Mouse (Mus musculus) hindbrain, embryonic 10.5 days (tissue): ENCODE measurements around the gene Dpysl4. TPM values are rescaled to one million over a fixed set of nuclear protein-coding genes. Genes with fewer than 3 reads are reported as not detected.

Experiments used
- DNase-seq: peaks from one replicate; pipeline ENCODE4 v3.0.0-alpha.2; 2017; ENCODE audit warnings: low spot score
- H3K27ac ChIP-seq: fragments of 300-500 bp; sonication (generic); 2 replicates; pipeline ENCODE4 v1.5.1; 2016; ENCODE audit warnings: mild to moderate bottlenecking, moderate library complexity
- H3K27me3 ChIP-seq: fragments of 300-500 bp; sonication (generic); 2 replicates; pipeline ENCODE4 v1.6.1; 2016; ENCODE audit warnings: mild to moderate bottlenecking; ENCODE audit not compliant: poor library complexity, insufficient read depth, severe bottlenecking
- H3K36me3 ChIP-seq: fragments of 300-500 bp; sonication (generic); 2 replicates; pipeline ENCODE4 v1.6.1; 2016; ENCODE audit warnings: mild to moderate bottlenecking, moderate library complexity
- H3K4me1 ChIP-seq: fragments of 300-500 bp; sonication (generic); replicated peaks from 2 replicates; pipeline ENCODE4 v1.6.1; 2016; ENCODE audit warnings: mild to moderate bottlenecking
- H3K4me3 ChIP-seq: fragments of 300-500 bp; sonication (generic); 2 replicates; pipeline ENCODE4 v1.5.1; 2016; ENCODE audit warnings: mild to moderate bottlenecking, moderate library complexity
- H3K9me3 ChIP-seq: fragments of 300-500 bp; sonication (generic); 2 replicates; pipeline ENCODE4 v1.6.1; 2016; ENCODE audit warnings: mild to moderate bottlenecking, moderate library complexity
- WGBS: fragments of 180-500 bp; shearing (Covaris S2); methylation state at CpG from one replicate; pipeline ENCODE4 v1.1.7; 2016; 5-methylcytosine and 5-hydroxymethylcytosine counted together
- polyA plus RNA-seq: library from polyadenylated mRNA; unstranded; fragments of >200 nt; fragmentation: Nextera tagmentation; extraction: Ambion mirVana; gene quantifications from 2 replicates; pipeline ENCODE4 v1.2.1, GENCODE M21; 2016

Gene Dpysl4
- polyA plus RNA-seq, 1 experiment from 2014 or later, result 257 TPM

DNA sequence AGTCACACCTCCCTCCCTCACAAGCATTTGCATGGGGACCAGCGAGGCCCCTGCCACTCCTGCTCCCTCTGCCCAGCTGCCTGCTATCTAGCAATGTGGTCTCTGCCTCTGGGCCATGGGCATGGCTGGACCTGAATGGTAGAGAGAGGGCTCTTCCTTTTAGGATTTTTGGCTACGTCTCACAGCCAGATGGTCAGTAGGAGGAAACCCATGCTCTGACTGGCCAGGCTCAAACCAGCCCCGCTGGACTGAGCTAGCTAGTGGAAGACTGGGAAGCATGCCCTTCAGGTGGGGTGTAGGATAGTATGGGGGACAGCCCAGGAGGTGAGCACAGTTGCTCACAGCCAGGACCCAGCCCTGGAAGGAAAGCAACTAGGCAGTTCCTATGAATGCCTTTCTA, 16.0 kb downstream of the Dpysl4 start:
- H3K27ac ChIP-seq, result no peak overlapping the region
- peaks cover 26% of the 10 kb centered on the region; the same call in 1 of the 2 replicates for H3K4me1 ChIP-seq
- H3K36me3 ChIP-seq, result peaks cover 57% of the 10 kb centered on the region
- whole genome bisulfite sequencing, result 81% methylated on average over 3 of the region's 3 CpGs
- DNase-seq, result no peak
- H3K4me3 ChIP-seq, result no peak overlapping the region
- H3K27me3 ChIP-seq, result no peaks in the 10 kb centered on the region
- no peaks in the 10 kb centered on the region for H3K9me3 ChIP-seq

DNA sequence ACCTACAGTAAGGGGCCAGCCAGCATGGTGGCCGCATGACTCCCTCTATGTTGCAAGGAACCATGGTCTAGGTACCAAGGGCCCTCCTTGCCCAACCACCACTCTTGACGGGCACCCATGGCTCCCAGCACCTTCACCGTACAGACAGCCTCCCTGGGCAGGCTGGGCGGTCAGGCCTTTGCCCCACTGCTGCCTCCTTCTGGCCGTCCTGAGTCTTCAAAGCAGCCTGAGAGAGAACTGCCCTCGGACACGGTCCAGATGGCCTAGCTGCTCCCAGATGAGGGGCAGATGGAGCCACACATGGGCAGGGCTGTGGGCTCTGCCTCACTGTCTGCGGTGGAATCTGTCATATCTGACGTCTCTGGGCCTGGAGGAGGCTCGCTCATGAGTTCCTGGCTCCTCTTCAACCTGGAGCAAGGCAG, 18.2 kb downstream of the Dpysl4 start:
- DNase-seq, result peak; percentile 53
- Histone ChIP-seq H3K36me3 (peaks cover 37% of the 10 kb centered on the region), H3K4me1 (peaks cover 26% of the 10 kb centered on the region; the same call in 1 of the 2 replicates), H3K4me3 (no peak overlapping the region), H3K27ac (peak overlapping the region; percentile 30), H3K27me3 (no peaks in the 10 kb centered on the region), H3K9me3 (no peaks in the 10 kb centered on the region)
- WGBS, result 59% methylated on average over 10 of the region's 10 CpGs

DNA sequence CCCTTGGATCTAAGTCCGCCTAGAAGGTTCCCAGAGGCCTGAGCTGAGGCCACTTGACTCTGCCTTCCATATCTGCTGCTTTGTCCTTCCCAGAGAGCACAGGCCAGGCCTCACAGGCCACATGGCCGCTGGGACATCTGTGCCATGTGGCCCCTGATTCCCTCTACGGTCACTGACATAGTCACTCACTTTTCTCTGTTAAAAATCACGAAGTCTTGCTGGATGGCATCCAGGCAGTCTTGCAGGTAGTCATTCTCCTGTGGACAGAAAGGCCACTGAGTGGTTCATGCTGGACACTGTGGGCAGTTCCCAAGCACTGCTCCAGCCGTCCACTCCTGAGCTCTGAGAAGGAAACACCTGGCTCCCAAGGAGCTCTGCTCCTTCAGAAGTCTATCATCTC, 19.3 kb downstream of the Dpysl4 start:
- no peak for DNase-seq
- H3K27ac ChIP-seq, result peak overlapping the region; percentile 30

DNA sequence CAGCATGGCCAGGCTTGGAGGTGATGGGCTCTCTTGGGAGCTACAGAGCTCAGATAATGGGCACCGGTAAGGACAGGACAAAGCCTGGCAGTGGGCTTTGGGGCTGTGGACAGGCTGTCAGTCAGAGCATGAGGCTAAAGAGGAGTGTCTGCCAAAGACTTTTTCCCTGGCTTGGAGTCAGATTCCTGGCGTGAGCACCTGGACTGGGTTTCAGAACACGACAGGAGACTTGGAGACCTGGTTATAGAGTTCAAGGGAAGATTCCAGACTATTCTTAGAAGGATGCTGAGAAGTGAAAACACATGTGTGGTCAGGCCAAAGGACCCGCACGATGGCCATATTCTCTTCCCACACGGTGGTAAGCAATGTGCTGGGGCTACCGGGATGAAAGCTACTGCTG, 19.9 kb downstream of the Dpysl4 start:
- H3K4me1 ChIP-seq, result peaks cover 26% of the 10 kb centered on the region; the same call in 1 of the 2 replicates
- 90% methylated on average over 7 of the region's 7 CpGs for WGBS
- peak overlapping the region; percentile 30; the same call in 1 of the 2 replicates for H3K27ac ChIP-seq
- no peak overlapping the region for H3K4me3 ChIP-seq
- H3K36me3 ChIP-seq, result peaks cover 20% of the 10 kb centered on the region
- H3K27me3 ChIP-seq, result no peaks in the 10 kb centered on the region
- H3K9me3 ChIP-seq, result no peaks in the 10 kb centered on the region
- no peak for DNase-seq

More for the DNA sequence above, 19.3 kb downstream of the Dpysl4 start:
- H3K4me3 ChIP-seq, result no peak overlapping the region
- H3K4me1 ChIP-seq, result peaks cover 26% of the 10 kb centered on the region; the same call in 1 of the 2 replicates
- H3K9me3 ChIP-seq, result no peaks in the 10 kb centered on the region
- H3K27me3 ChIP-seq, result no peaks in the 10 kb centered on the region
- H3K36me3 ChIP-seq, result peaks cover 26% of the 10 kb centered on the region
- 84% methylated on average over 5 of the region's 5 CpGs for WGBS

DNA sequence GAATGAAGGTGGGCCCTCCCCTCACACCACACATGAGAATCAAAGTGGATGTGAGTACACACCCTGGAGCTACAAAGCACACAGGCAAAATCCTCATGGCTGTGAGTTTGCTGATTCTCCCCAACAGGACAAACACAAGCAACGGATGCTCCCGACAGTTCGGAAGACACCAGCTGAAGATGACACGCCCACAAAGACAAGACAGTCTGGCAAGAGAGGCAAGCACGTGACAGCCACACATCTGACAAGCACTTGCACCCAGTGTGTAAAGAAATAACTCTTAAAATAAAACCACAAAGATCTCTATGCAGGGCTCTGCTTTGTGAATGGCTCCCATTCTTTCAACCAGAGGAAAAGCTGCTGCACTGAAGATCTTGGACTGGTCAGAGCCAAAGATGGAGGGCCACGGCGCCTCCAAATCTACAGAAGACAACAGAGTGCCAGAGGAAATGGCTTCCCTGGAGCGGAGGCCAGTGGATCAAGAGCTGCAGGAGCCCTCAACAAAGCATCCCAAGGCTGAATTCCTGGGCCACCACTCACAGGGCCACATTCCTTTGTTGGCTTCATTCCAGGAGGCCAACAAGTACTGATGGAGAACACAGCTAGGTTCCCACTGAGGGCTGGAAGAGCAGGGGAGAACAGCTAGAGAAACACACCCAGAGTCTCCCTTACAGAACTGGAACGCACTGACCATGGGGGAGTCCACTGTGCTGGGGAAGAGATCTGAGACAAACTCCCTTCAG, 22.3 kb downstream of the Dpysl4 start:
- WGBS, result 86% methylated on average over 9 of the region's 9 CpGs
- Histone ChIP-seq H3K36me3 (no peaks in the 10 kb centered on the region), H3K4me1 (peaks cover 19% of the 10 kb centered on the region; the same call in 1 of the 2 replicates), H3K9me3 (no peaks in the 10 kb centered on the region), H3K27ac (no peak overlapping the region), H3K27me3 (no peaks in the 10 kb centered on the region), H3K4me3 (no peak overlapping the region)
- no peak for DNase-seq

DNA sequence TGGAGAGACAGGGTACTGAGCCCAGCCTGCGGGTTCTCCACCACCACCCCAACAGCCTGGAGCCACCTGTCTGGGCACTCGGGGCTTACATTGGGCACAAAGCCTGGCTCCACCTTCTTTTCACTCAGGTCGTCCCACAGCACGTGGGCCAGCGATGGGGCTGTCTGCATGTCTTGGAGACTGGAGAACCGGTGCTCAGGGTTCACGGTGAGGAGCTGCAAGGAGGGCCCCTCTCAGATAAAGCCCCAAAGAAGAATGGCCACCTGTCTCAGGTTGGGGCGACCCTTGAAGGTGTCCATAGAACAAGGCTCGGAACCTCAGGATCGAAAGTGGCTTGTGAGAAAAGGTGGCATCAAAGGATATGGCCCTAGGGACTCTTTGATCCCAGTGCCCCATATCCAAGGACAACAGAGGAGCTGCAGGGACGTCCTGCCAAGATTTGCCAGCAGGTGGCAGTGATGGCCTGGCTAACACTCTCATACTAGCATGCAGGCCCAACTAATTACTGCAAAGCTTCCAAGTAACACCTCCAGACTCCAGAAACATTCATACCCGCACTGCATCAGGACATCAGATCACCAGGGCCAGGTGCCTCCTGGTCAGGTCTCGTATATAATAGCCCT, 33.5 kb downstream of the Dpysl4 start:
- Histone ChIP-seq H3K4me3 (no peak overlapping the region), H3K9me3 (no peaks in the 10 kb centered on the region), H3K36me3 (no peaks in the 10 kb centered on the region), H3K4me1 (no peaks in the 10 kb centered on the region), H3K27me3 (no peaks in the 10 kb centered on the region), H3K27ac (no peak overlapping the region)
- WGBS, result 49% methylated on average over 13 of the region's 13 CpGs
- DNase-seq, result peak; percentile 87

DNA sequence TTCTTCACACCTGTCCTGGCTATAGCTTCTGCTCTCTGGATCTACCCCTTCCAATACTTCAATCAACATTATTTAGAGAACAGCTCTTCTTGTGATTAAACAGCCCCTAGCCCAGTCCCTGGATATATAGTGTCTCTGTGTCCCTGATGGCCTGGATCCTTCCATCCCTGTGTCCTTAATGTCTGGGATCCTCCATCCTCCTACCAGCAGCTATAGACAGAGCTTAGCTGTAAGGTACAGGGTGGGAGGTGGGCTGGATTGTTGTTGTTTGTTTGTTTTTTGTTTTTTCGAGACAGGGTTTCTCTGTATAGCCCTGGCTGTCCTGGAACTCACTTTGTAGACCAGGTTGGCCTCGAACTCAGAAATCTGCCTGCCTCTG, 34.0 kb downstream of the Dpysl4 start:
- Histone ChIP-seq H3K36me3 (no peaks in the 10 kb centered on the region), H3K27ac (no peak overlapping the region), H3K9me3 (no peaks in the 10 kb centered on the region), H3K27me3 (no peaks in the 10 kb centered on the region), H3K4me3 (no peak overlapping the region), H3K4me1 (no peaks in the 10 kb centered on the region)
- WGBS, result 59% methylated on average over 2 of the region's 2 CpGs
- no peak for DNase-seq

DNA sequence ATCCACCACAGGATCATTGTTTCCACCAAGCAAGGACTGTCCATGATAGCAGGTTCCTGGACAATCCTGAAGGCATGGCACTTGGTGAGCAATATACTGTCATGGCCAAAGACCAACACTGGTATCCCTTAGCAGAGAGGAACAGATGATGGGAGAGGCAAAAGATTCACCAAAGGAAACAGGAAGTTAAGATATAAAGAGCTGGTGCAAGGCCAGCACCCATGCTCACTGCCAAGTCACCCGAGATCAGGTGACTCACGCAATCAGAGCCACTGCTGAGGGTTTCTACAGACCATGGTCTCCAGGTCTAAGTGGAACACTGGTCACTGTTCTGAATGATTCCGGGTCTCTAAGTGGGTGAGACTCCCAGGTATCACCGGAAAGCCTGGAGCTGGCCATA, 40.1 kb downstream of the Dpysl4 start:
- DNase-seq, result no peak
- Histone ChIP-seq H3K4me1 (peaks cover 21% of the 10 kb centered on the region), H3K27me3 (peaks cover 15% of the 10 kb centered on the region), H3K9me3 (no peaks in the 10 kb centered on the region), H3K27ac (no peak overlapping the region), H3K36me3 (no peaks in the 10 kb centered on the region), H3K4me3 (no peak overlapping the region)
- WGBS, result 85% methylated on average over 4 of the region's 4 CpGs

DNA sequence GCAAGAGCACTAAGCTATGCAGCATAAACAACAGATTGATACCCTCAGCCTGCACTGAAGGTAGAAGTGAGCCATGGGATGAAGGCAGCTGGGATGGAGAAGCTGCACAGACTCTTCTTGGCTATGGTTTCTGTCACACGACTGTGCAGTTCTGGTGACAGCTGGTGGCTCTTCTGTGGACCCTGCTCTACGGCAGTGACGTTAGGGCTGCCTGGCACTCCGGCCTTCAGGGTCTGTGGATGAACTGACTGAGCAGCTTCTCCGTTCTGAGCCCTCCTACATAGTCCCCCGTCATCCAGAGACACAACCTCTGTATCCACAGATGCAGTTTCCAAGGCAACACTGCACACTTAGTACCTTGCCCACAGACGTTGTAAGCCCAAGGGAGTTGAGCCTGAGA, 40.7 kb downstream of the Dpysl4 start:
- Histone ChIP-seq H3K9me3 (no peaks in the 10 kb centered on the region), H3K27ac (no peak overlapping the region), H3K4me3 (no peak overlapping the region), H3K4me1 (peaks cover 26% of the 10 kb centered on the region), H3K27me3 (peaks cover 15% of the 10 kb centered on the region), H3K36me3 (no peaks in the 10 kb centered on the region)
- DNase-seq, result no peak
- 82% methylated on average over 7 of the region's 7 CpGs for WGBS

DNA sequence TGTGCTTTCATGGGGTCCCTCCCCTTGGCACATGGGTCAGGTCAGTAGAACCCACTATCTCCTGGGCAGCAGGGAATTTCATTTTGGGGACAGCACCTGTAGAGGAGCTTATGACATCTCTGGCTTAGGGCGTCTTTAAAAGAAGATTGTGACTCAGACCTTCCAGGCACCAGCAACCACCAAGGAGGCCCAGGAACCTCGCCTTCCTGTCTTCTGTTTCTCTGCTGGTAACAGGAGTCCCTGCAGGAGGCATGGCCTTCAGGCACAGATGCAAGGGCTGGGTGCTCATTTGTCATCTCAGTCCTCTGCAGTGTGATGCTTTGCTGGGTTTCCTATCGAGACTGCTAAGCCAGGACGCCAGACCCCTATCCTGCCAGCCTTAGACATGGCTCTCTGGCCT, 43.2 kb downstream of the Dpysl4 start:
- H3K27me3 ChIP-seq, result peaks cover 15% of the 10 kb centered on the region

DNA sequence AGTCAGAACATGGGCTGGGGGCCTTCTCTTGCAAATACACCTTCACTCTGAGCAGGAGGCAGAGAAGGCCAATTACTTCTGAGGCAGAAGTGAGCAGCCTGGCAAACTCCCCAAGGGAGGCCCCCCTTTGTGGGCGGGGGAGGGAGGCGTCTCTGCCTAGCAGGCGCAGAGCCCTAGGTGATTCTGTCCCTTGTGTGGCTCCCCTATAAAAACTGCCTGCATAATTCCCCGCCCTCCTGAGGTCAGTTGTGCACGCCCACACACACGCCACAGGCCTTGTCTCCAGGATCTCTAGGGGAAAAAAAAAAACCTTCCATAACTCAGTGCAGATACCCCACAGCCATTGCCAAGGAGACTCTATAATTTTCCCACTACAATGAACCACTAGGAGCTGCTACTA, 44.6 kb downstream of the Dpysl4 start:
- no peak for DNase-seq
- H3K36me3 ChIP-seq, result no peaks in the 10 kb centered on the region
- peaks cover 15% of the 10 kb centered on the region for H3K27me3 ChIP-seq
- no peaks in the 10 kb centered on the region for H3K9me3 ChIP-seq
- peaks cover 40% of the 10 kb centered on the region for H3K4me1 ChIP-seq
- H3K27ac ChIP-seq, result peak overlapping the region; percentile 30; the same call in 1 of the 2 replicates
- H3K4me3 ChIP-seq, result no peak overlapping the region
- WGBS, result 61% methylated on average over 6 of the region's 6 CpGs

More for the DNA sequence above, 43.2 kb downstream of the Dpysl4 start:
- DNase-seq, result no peak
- Histone ChIP-seq H3K36me3 (no peaks in the 10 kb centered on the region), H3K4me3 (no peak overlapping the region), H3K4me1 (peaks cover 35% of the 10 kb centered on the region), H3K27ac (no peak overlapping the region), H3K9me3 (no peaks in the 10 kb centered on the region)
- 81% methylated on average over 4 of the region's 4 CpGs for WGBS

DNA sequence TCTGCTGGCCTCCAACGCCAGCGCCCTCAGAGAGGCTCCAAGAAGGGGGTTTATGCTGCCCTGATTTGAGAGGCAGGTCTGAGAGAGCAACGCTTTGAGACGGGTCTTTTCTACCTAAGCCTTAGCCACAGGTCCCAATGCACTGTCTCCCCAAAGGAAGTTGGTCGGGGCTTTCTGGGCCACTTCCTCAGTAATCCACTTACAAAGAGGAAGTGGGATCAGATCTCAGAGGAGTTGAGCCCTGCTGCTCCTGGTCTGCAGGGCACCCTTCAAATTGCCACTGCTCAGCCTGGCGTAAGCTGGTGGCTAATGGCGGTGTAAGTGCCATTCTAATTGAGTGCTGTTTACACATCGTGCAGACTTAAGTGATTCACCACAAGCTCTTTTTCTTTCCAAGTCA, 45.7 kb downstream of the Dpysl4 start:
- 84% methylated on average over 8 of the region's 8 CpGs for WGBS
- no peaks in the 10 kb centered on the region for H3K9me3 ChIP-seq
- no peaks in the 10 kb centered on the region for H3K36me3 ChIP-seq
- no peak for DNase-seq
- no peak overlapping the region for H3K4me3 ChIP-seq
- peaks cover 47% of the 10 kb centered on the region for H3K4me1 ChIP-seq
- H3K27me3 ChIP-seq, result peaks cover 20% of the 10 kb centered on the region
- H3K27ac ChIP-seq, result 0 out of 2 replicates have a peak overlapping the region, but pooled peaks have one; percentile 23

DNA sequence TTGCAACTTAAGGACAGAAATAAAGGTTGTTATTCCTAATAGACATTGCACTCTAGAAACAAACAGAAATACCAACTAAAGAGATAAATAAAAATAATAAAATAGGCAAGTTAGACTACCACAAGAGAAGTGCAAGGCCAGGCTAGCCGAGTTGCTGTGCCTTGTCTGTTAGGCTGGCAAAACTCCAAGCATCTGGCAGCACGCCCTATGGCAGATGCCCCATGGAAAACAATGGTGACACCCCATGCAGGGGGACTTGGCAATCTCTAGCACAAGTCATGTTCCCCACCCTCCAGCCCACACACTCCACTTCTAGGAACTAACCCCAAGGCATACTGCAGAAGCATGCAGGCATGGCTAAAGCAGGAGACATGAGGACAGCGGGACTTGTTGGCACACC, 47.6 kb downstream of the Dpysl4 start:
- peaks cover 31% of the 10 kb centered on the region for H3K27me3 ChIP-seq
- H3K9me3 ChIP-seq, result no peaks in the 10 kb centered on the region
- 86% methylated on average over 3 of the region's 3 CpGs for WGBS
- H3K4me1 ChIP-seq, result peaks cover 55% of the 10 kb centered on the region
- no peak overlapping the region for H3K4me3 ChIP-seq
- no peak for DNase-seq
- no peaks in the 10 kb centered on the region for H3K36me3 ChIP-seq
- H3K27ac ChIP-seq, result no peak overlapping the region
